Mouse (Mus musculus) ES-E14 (cell line): ENCODE results near the gene Per1. TPM values are rescaled to one million over a fixed set of nuclear protein-coding genes. Genes with fewer than 3 reads are reported as not detected.

Experiments used
- DNase-seq: peaks from one replicate; pipeline ENCODE4 v3.0.0-alpha.2; 2013; ENCODE audit warnings: low read depth, low spot score
- H3K27ac ChIP-seq: 2 replicates; pipeline ENCODE4 v1.5.1; 2012; ENCODE audit warnings: low read depth, mild to moderate bottlenecking, low read length, moderate library complexity, mixed read lengths; ENCODE audit not compliant: poor library complexity, insufficient read depth, severe bottlenecking
- H3K36me3 ChIP-seq: 2 replicates; pipeline ENCODE4 v1.6.1; 2012; ENCODE audit warnings: mild to moderate bottlenecking, low read length, moderate library complexity, mixed read lengths; ENCODE audit not compliant: control insufficient read depth, poor library complexity, insufficient read depth, severe bottlenecking
- H3K4me1 ChIP-seq, 2 experiments: fragments of 150-350 bp in 1 of 2; sonication (generic) in 1 of 2; 2 replicates each; pipeline ENCODE4 v1.6.1; 2012; ENCODE audit warnings: low read length in 2 of 2, mild to moderate bottlenecking in 1 of 2, mixed read lengths in 1 of 2; ENCODE audit not compliant: control insufficient read depth in 2 of 2, insufficient read depth in 2 of 2, poor library complexity in 1 of 2
- H3K4me3 ChIP-seq, 2 experiments: fragments of 150-350 bp in 1 of 2; sonication (generic) in 1 of 2; 2 replicates each; pipeline ENCODE4 v1.5.1; 2012; ENCODE audit warnings: low read length in 2 of 2, low read depth in 1 of 2, mild to moderate bottlenecking in 1 of 2, mixed read lengths in 1 of 2; ENCODE audit not compliant: insufficient read depth in 1 of 2, poor library complexity in 1 of 2, severe bottlenecking in 1 of 2
- H3K9ac ChIP-seq: 2 replicates; pipeline ENCODE4 v1.6.1; 2012; ENCODE audit warnings: low read depth, mild to moderate bottlenecking, low read length, mixed read lengths; ENCODE audit not compliant: poor library complexity, insufficient read depth, severe bottlenecking
- H3K9me3 ChIP-seq: fragments of 150-350 bp; sonication (generic); 2 replicates; pipeline ENCODE4 v1.6.1; 2012; ENCODE audit warnings: low read depth, mild to moderate bottlenecking, low read length; ENCODE audit not compliant: control insufficient read depth, insufficient read depth
- CHD2 ChIP-seq: IDR thresholded peaks from 2 replicates; pipeline ENCODE4 v1.6.1; 2014; ENCODE audit warnings: mild to moderate bottlenecking, low read depth, low read length, inconsistent platforms
- HCFC1 ChIP-seq: IDR thresholded peaks from 2 replicates; pipeline ENCODE4 v1.6.1; 2012; ENCODE audit warnings: low read length, inconsistent platforms, borderline replicate concordance; ENCODE audit not compliant: insufficient read depth
- MAFK ChIP-seq: IDR thresholded peaks from 2 replicates; pipeline ENCODE4 v1.6.1; 2014; ENCODE audit warnings: mild to moderate bottlenecking, low read depth, low read length, inconsistent platforms; ENCODE audit not compliant: insufficient read depth
- ZC3H11A ChIP-seq: IDR thresholded peaks from 2 replicates; pipeline ENCODE4 v1.6.1; 2012; ENCODE audit warnings: low read depth, mild to moderate bottlenecking, inconsistent platforms, low read length, borderline replicate concordance
- ZNF384 ChIP-seq: IDR thresholded peaks from 2 replicates; pipeline ENCODE4 v1.6.1; 2012; ENCODE audit warnings: low read depth, low read length, inconsistent platforms
- in situ Hi-C, 2 experiments: fragments of 600-800 bp; cut with MboI; formaldehyde crosslinking; loops; one replicate each; pipeline ENCODE4 v1.15.1; 2025; ENCODE audit warnings: low sequenced_read_pairs in 2 of 2, inconsistent platforms in 1 of 2; ENCODE audit not compliant: unreplicated experiment in 2 of 2
- total RNA-seq: library from RNA; depleted of rRNA; stranded (reverse); fragments of 300-350 nt; gene quantifications from 2 replicates; pipeline ENCODE4 v1.2.3, GENCODE M21; 2012

Gene Per1
- total RNA-seq, 1 experiment, result 6.0 TPM

DNA sequence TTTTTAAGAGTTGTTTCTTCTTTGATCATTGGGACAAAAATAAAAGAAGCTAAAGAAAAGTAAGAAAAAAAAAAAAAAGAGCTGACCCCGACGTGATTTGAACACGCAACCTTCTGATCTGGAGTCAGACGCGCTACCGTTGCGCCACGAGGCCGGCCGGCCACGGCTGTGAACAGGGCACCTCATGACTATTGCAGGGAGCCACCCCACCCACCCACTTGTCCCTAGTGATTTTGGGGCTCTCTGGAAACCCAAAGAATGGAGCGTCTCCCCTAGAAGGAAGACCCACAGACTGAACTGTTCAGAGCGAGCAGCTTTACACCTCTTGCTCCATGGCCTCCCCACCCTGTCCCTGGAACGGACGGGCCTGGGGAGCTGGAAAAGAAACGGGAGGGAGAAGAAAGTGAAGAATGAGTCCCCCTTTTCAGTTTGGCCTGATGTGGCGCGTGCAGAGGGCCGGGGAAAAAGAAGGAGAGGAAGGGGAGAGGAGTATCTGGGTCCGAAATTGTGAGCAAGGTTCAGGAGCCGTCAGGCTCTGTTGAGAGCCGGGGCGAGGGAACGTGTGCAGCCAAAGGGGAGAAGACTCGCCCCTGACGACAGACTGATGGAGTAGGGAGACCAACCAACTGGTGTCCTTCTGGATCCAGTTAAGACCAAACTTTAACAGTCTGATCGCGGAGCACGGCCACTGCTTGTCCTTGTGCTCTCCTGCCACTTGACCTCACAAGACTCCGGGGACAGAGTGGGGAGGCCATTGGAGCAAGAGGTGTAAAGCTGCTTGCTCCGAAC, 31.4 kb upstream of the Per1 start:
- peak overlapping the region; percentile 82 for H3K9ac ChIP-seq
- in situ Hi-C loops, result loop anchor here in 1 of 2 experiments (5.0 kb wide), 1 partner anchor 64 kb away; the partner anchor contains the start of gene Aloxe3

GRCm38 (mm10) chr11:69064259-69065133, 30.5 kb upstream of the Per1 start:
- H3K9me3 ChIP-seq, result no peaks in the 10 kb centered on the region
- no peak overlapping the region for H3K27ac ChIP-seq
- peaks cover 3 to 5% of the 10 kb centered on the region in 2 experiments; a peak in 2 of 4 replicates for H3K4me1 ChIP-seq
- peak overlapping the region; percentile 82; the same call in 1 of the 2 replicates for H3K9ac ChIP-seq
- DNase-seq, result no peak
- in situ Hi-C loops, result loop anchor here in 1 of 2 experiments (5.0 kb wide), 1 partner anchor 63 kb away; the partner anchor contains the start of gene Aloxe3
- no peak for TF ChIP-seq MAFK
- H3K36me3 ChIP-seq, result no peaks in the 10 kb centered on the region
- peak overlapping the region; percentile 68 to 95 for H3K4me3 ChIP-seq

More for the DNA sequence above, 31.4 kb upstream of the Per1 start:
- DNase-seq, result no peak
- H3K36me3 ChIP-seq, result no peaks in the 10 kb centered on the region
- peak overlapping the region; percentile 68 to 95 for H3K4me3 ChIP-seq
- H3K27ac ChIP-seq, result no peak overlapping the region
- H3K9me3 ChIP-seq, result no peaks in the 10 kb centered on the region
- H3K4me1 ChIP-seq, result peaks cover 3 to 5% of the 10 kb centered on the region in 2 experiments; a peak in 2 of 4 replicates
- TF ChIP-seq MAFK (0 out of 2 replicates have a peak, but pooled peaks have one; percentile 26), ZNF384 (peak; percentile 98), HCFC1 (no peak), CHD2 (no peak), ZC3H11A (no peak)

DNA sequence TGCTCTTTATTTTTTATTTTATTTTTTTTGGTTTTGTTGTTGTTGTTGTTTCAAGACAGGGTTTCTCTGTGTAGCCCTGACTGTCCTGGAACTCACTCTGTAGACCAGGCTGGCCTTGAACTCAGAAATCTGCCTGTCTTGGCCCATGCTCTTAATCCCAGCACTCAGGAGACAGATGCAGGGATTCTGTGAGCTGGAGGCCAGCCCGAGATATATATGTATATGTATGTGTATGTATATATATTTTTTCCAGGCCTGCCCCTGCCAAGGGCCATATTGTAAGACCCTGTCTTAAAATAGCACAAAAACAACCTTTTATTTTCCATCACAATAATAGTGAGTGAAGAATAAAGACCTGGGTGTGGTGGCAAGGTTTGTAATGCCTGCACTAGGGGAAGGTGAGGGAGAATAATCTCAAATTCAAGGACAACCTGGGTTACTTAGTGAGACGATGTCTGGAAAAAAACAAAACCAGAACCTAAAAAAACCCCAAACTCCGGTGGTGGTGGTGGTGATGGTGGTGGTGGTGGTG, 29.6 kb upstream of the Per1 start:
- no peak overlapping the region for H3K4me3 ChIP-seq
- H3K9ac ChIP-seq, result no peak overlapping the region
- in situ Hi-C loops, result no loop called here
- DNase-seq, result no peak
- H3K4me1 ChIP-seq, result peaks cover 3 to 5% of the 10 kb centered on the region in 2 experiments; a peak in 2 of 4 replicates
- no peaks in the 10 kb centered on the region for H3K36me3 ChIP-seq
- no peak overlapping the region for H3K27ac ChIP-seq
- TF ChIP-seq HCFC1 (no peak), CHD2 (no peak), ZNF384 (no peak), ZC3H11A (no peak), MAFK (no peak)
- no peaks in the 10 kb centered on the region for H3K9me3 ChIP-seq

DNA sequence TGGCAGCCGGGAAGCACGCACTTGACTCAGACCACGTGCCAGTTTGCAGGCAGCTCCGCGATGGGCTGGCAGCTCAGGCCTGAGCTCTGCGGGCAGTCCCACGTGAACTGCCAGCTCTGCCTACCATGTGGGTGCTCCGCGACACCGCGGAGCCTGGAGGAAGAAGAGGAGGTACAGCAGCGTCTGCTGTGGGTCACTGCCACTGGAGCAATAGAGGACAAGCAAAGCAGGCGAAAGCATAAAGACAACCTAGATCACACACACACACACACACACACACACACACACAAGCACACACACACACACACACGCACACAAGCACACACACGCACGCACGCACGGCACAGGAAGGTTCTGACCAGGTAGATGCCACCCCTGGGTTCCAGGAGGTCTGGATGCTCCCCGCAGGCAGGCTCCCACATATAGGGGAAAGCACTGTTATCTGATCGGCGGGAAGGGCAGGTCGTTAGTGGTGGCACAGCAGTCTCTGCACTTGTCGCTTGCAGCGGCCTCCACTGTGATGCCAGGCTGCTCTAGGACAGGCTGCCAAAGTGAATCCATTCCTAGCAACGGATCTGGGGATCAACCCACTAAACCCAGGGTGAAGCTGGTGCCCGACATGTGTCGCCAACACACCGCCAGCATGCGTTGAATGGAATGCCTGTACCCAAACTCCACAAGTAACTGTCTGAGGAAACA, 28.7 kb upstream of the Per1 start:
- in situ Hi-C loops, result no loop called here
- no peak overlapping the region for H3K27ac ChIP-seq
- H3K4me3 ChIP-seq, result peak overlapping the region; percentile 54 to 65
- TF ChIP-seq CHD2 (no peak), ZNF384 (no peak), ZC3H11A (no peak), HCFC1 (no peak), MAFK (no peak)
- H3K9me3 ChIP-seq, result no peaks in the 10 kb centered on the region
- H3K36me3 ChIP-seq, result no peaks in the 10 kb centered on the region
- DNase-seq, result no peak
- peak overlapping the region; percentile 69 for H3K9ac ChIP-seq
- peaks cover 3 to 5% of the 10 kb centered on the region in 2 experiments; a peak in 2 of 4 replicates for H3K4me1 ChIP-seq
